Mouse (Mus musculus): ENCODE measurements around the gene Gon4l. TPM values are rescaled to one million over a fixed set of nuclear protein-coding genes. Genes with fewer than 3 reads are reported as not detected.
A peak's percentile ranks its signal among the peaks of the same experiment; 100 is the strongest.
"Not testable (repeated sequence)": the region's sequence is repeated elsewhere in the genome, so short reads cannot be mapped to it uniquely, and the experiment has no call there.

Gon4l gene
- polyA plus RNA-seq, 1 experiment from 2014 or later: 24.1 TPM

GRCm38 (mm10) chr3:88893011-88893410 is 58.0 kb downstream of the Gon4l start:
- H3K27ac ChIP-seq (ENCODE audit: low read depth, low read length); H3K36me3 ChIP-seq (ENCODE audit: control insufficient read depth, insufficient read depth, low read length); H3K9me3 ChIP-seq (ENCODE audit: control insufficient read depth, low read length); H3K4me2 ChIP-seq (ENCODE audit: low read depth, low read length, severe bottlenecking); H3K4me3 ChIP-seq (ENCODE audit: low read depth, low read length); H3K27me3 ChIP-seq (ENCODE audit: control insufficient read depth, insufficient read depth, low read length); H3K4me1 ChIP-seq (replicated peaks; ENCODE audit: control insufficient read depth, insufficient read depth, low read length); H3K9ac ChIP-seq (ENCODE audit: low read length); ATAC-seq (replicated peaks; ENCODE audit: low FRiP score): not testable (repeated sequence)
- peak; percentile 28 for DNase-seq (ENCODE audit: low spot score)
- 93% methylated on average over 7 of the region's 7 CpGs for WGBS

DNA sequence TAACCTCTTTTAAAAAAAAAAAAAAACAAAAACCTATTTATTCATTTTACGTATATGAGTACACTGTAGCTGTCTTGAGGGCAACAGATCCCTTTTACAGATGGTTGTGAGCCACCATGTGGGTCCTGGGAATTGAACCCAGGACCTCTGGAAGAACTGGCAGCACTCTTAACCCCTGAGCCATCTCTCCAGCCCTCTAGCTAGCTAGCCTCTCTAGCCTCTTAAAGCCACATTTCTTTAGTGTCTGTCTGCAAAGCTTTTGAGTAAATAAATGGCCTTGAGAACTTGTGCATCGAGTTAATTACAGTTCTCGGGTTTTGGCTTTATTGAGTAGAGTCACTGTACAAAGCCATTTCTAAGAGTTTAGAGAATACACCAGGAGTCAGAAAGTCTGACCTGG is 69.8 kb downstream of the Gon4l start:
- ATAC-seq (replicated peaks; ENCODE audit: low FRiP score) (no peak), DNase-seq (ENCODE audit: low spot score) (no peak)
- Histone ChIP-seq H3K36me3 (ENCODE audit: control insufficient read depth, insufficient read depth, low read length) (peaks cover 27% of the 10 kb centered on the region), H3K9me3 (ENCODE audit: control insufficient read depth, low read length) (no peaks in the 10 kb centered on the region), H3K4me2 (ENCODE audit: low read depth, low read length, severe bottlenecking) (no peak overlapping the region), H3K27me3 (ENCODE audit: control insufficient read depth, insufficient read depth, low read length) (no peaks in the 10 kb centered on the region), H3K27ac (ENCODE audit: low read depth, low read length) (no peak overlapping the region), H3K4me1 (replicated peaks; ENCODE audit: control insufficient read depth, insufficient read depth, low read length) (no peaks in the 10 kb centered on the region), H3K9ac (ENCODE audit: low read length) (no peak overlapping the region), H3K4me3 (ENCODE audit: low read depth, low read length) (no peak overlapping the region)
- 93% methylated on average over 3 of the region's 3 CpGs for WGBS

DNA sequence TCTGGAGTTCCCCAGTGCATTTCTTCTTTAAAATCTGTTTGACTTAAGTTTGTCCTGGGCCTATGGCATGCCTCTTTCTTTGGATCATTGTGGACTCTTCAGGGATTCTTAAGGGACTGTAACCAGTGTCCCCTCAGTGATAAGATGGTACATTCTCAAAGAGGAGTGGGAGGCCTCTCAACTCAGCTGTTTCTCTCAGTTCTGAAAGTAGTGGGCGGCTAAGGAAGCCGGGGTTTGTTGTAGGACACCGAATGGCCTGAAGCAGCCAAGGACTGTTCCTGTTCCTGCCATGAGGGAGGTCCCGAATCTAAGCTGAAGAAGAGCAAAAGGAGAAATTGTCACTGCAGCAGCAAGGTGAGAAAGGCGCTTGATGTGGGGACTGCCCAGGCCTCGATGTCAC is 70.2 kb downstream of the Gon4l start:
- Histone ChIP-seq H3K9me3 (ENCODE audit: control insufficient read depth, low read length) (no peaks in the 10 kb centered on the region), H3K4me1 (replicated peaks; ENCODE audit: control insufficient read depth, insufficient read depth, low read length) (no peaks in the 10 kb centered on the region), H3K4me3 (ENCODE audit: low read depth, low read length) (no peak overlapping the region), H3K27me3 (ENCODE audit: control insufficient read depth, insufficient read depth, low read length) (no peaks in the 10 kb centered on the region), H3K36me3 (ENCODE audit: control insufficient read depth, insufficient read depth, low read length) (peaks cover 27% of the 10 kb centered on the region), H3K4me2 (ENCODE audit: low read depth, low read length, severe bottlenecking) (no peak overlapping the region), H3K9ac (ENCODE audit: low read length) (no peak overlapping the region), H3K27ac (ENCODE audit: low read depth, low read length) (no peak overlapping the region)
- DNase-seq (ENCODE audit: low spot score) (no peak), ATAC-seq (replicated peaks; ENCODE audit: low FRiP score) (no peak)
- 88% methylated on average over 6 of the region's 6 CpGs for WGBS

GRCm38 (mm10) chr3:88905741-88906140 is 70.7 kb downstream of the Gon4l start:
- H3K9me3 ChIP-seq (ENCODE audit: control insufficient read depth, low read length): no peaks in the 10 kb centered on the region
- no peak for ATAC-seq (replicated peaks; ENCODE audit: low FRiP score)
- no peak overlapping the region for H3K27ac ChIP-seq (ENCODE audit: low read depth, low read length)
- H3K36me3 ChIP-seq (ENCODE audit: control insufficient read depth, insufficient read depth, low read length): peaks cover 30% of the 10 kb centered on the region
- H3K4me1 ChIP-seq (replicated peaks; ENCODE audit: control insufficient read depth, insufficient read depth, low read length): no peaks in the 10 kb centered on the region
- H3K4me3 ChIP-seq (ENCODE audit: low read depth, low read length): no peak overlapping the region
- H3K27me3 ChIP-seq (ENCODE audit: control insufficient read depth, insufficient read depth, low read length): no peaks in the 10 kb centered on the region
- no peak overlapping the region for H3K9ac ChIP-seq (ENCODE audit: low read length)
- WGBS: 92% methylated on average over 2 of the region's 2 CpGs
- H3K4me2 ChIP-seq (ENCODE audit: low read depth, low read length, severe bottlenecking): no peak overlapping the region
- no peak for DNase-seq (ENCODE audit: low spot score)

- Histone ChIP-seq H3K4me1 (replicated peaks; ENCODE audit: control insufficient read depth, insufficient read depth, low read length) (no peaks in the 10 kb centered on the region), H3K36me3 (ENCODE audit: control insufficient read depth, insufficient read depth, low read length) (peaks cover 32% of the 10 kb centered on the region), H3K4me2 (ENCODE audit: low read depth, low read length, severe bottlenecking) (no peak overlapping the region), H3K9me3 (ENCODE audit: control insufficient read depth, low read length) (no peaks in the 10 kb centered on the region), H3K27ac (ENCODE audit: low read depth, low read length) (no peak overlapping the region), H3K4me3 (ENCODE audit: low read depth, low read length) (no peak overlapping the region), H3K27me3 (ENCODE audit: control insufficient read depth, insufficient read depth, low read length) (no peaks in the 10 kb centered on the region), H3K9ac (ENCODE audit: low read length) (no peak overlapping the region)
- WGBS: 84% methylated on average over 6 of the region's 6 CpGs
- no peak for DNase-seq (ENCODE audit: low spot score)
- ATAC-seq (replicated peaks; ENCODE audit: low FRiP score): no peak
Observed at GRCm38 (mm10) chr3:88906393-88907159, 71.5 kb downstream of the Gon4l start.

DNA sequence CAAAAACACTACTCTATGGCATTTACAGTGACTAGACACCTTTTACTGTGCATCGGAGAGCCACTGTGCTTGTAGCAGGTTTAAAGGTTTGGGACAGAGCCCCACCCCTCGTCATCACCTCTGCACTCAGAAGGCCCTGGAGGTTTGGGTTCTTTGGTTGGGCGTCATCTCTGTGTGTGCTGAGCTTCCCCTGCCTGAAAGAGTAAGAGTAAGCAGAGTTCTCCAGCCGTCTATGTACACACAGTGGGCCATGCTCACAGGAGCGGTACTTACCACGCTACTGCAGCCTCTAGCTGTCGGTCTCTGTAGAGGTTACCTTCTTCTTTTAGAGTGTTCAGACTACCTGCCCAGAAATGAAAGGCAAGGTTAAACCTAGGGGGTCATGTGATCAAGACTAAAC is 77.6 kb downstream of the Gon4l start:
- DNase-seq (ENCODE audit: low spot score): no peak
- no peak overlapping the region for H3K27ac ChIP-seq (ENCODE audit: low read depth, low read length)
- ATAC-seq (replicated peaks; ENCODE audit: low FRiP score): no peak
- no peak overlapping the region; the same call in 1 of the 2 replicates for H3K4me2 ChIP-seq (ENCODE audit: low read depth, low read length, severe bottlenecking)
- peak overlapping the region; percentile 68; the same call in 1 of the 2 replicates for H3K4me3 ChIP-seq (ENCODE audit: low read depth, low read length)
- no peak overlapping the region for H3K9ac ChIP-seq (ENCODE audit: low read length)
- H3K36me3 ChIP-seq (ENCODE audit: control insufficient read depth, insufficient read depth, low read length): peaks cover 20% of the 10 kb centered on the region; the same call in 1 of the 2 replicates
- H3K4me1 ChIP-seq (replicated peaks; ENCODE audit: control insufficient read depth, insufficient read depth, low read length): no peaks in the 10 kb centered on the region; the same call in 1 of the 2 replicates
- 95% methylated on average over 7 of the region's 7 CpGs for WGBS
- H3K9me3 ChIP-seq (ENCODE audit: control insufficient read depth, low read length): no peaks in the 10 kb centered on the region
- H3K27me3 ChIP-seq (ENCODE audit: control insufficient read depth, insufficient read depth, low read length): no peaks in the 10 kb centered on the region

GRCm38 (mm10) chr3:88913511-88914383 is 78.7 kb downstream of the Gon4l start, which contains the start of gene Msto1:
Msto1 (minus strand) TSS chr3:88913999.
- DNase-seq (ENCODE audit: low spot score): peak; percentile 94
- Histone ChIP-seq H3K4me1 (replicated peaks; ENCODE audit: control insufficient read depth, insufficient read depth, low read length) (no peaks in the 10 kb centered on the region; the same call in 1 of the 2 replicates), H3K27ac (ENCODE audit: low read depth, low read length) (peak within 1 kb of the TSS; percentile 48; the same call in 1 of the 2 replicates), H3K4me3 (ENCODE audit: low read depth, low read length) (peak within 1 kb of the TSS; percentile 68), H3K27me3 (ENCODE audit: control insufficient read depth, insufficient read depth, low read length) (no peaks in the 10 kb centered on the region), H3K36me3 (ENCODE audit: control insufficient read depth, insufficient read depth, low read length) (peaks cover 11% of the 10 kb centered on the region; the same call in 1 of the 2 replicates), H3K9ac (ENCODE audit: low read length) (peak within 1 kb of the TSS; percentile 80), H3K4me2 (ENCODE audit: low read depth, low read length, severe bottlenecking) (peak within 1 kb of the TSS; percentile 88), H3K9me3 (ENCODE audit: control insufficient read depth, low read length) (no peaks in the 10 kb centered on the region)
- under 1% methylated on average over 44 of the region's 62 CpGs for WGBS
- ATAC-seq (replicated peaks; ENCODE audit: low FRiP score): peak; percentile 96

- H3K4me1 ChIP-seq (replicated peaks; ENCODE audit: control insufficient read depth, insufficient read depth, low read length): no peaks in the 10 kb centered on the region; the same call in 1 of the 2 replicates
- DNase-seq (ENCODE audit: low spot score) (no peak), ATAC-seq (replicated peaks; ENCODE audit: low FRiP score) (no peak)
- peak overlapping the region; percentile 48; the same call in 1 of the 2 replicates for H3K27ac ChIP-seq (ENCODE audit: low read depth, low read length)
- peaks cover 7% of the 10 kb centered on the region; the same call in 1 of the 2 replicates for H3K36me3 ChIP-seq (ENCODE audit: control insufficient read depth, insufficient read depth, low read length)
- peak overlapping the region; percentile 80 for H3K9ac ChIP-seq (ENCODE audit: low read length)
- 31% methylated on average over 8 of the region's 8 CpGs for WGBS
- peak overlapping the region; percentile 68 for H3K4me3 ChIP-seq (ENCODE audit: low read depth, low read length)
- no peaks in the 10 kb centered on the region for H3K27me3 ChIP-seq (ENCODE audit: control insufficient read depth, insufficient read depth, low read length)
- peak overlapping the region; percentile 88 for H3K4me2 ChIP-seq (ENCODE audit: low read depth, low read length, severe bottlenecking)
- H3K9me3 ChIP-seq (ENCODE audit: control insufficient read depth, low read length): no peaks in the 10 kb centered on the region
Observed at GRCm38 (mm10) chr3:88914384-88914810, 79.4 kb downstream of the Gon4l start.
